Mouse (Mus musculus): ENCODE results near the gene Kcnn4. TPM values are rescaled to one million over a fixed set of nuclear protein-coding genes. Genes with fewer than 3 reads are reported as not detected.
"Not testable (repeated sequence)": the region's sequence is repeated elsewhere in the genome, so short reads cannot be mapped to it uniquely, and the experiment has no call there.

Gene Kcnn4
- polyA plus RNA-seq, 1 experiment from 2014 or later, result 0.09 TPM

GRCm38 (mm10) chr7:24394054-24394453, 24.0 kb downstream of the Kcnn4 start:
- no peak overlapping the region for H3K9ac ChIP-seq (ENCODE audit: low read length)
- no peak for ATAC-seq
- DNase-seq (ENCODE audit: low spot score), result no peak
- H3K27ac ChIP-seq (ENCODE audit: low read depth, low read length), result no peak overlapping the region
- H3K9me3 ChIP-seq (replicated peaks; ENCODE audit: control insufficient read depth, low read length), result no peaks in the 10 kb centered on the region
- H3K4me2 ChIP-seq (ENCODE audit: low read length), result no peak overlapping the region
- 85% methylated on average over 3 of the region's 3 CpGs for WGBS
- no peaks in the 10 kb centered on the region for H3K27me3 ChIP-seq (replicated peaks; ENCODE audit: control insufficient read depth, insufficient read depth, low read length)
- no peaks in the 10 kb centered on the region for H3K36me3 ChIP-seq (ENCODE audit: control insufficient read depth, insufficient read depth, low read length)
- no peaks in the 10 kb centered on the region for H3K4me1 ChIP-seq (ENCODE audit: control insufficient read depth, insufficient read depth, low read length)
- no peak overlapping the region for H3K4me3 ChIP-seq (ENCODE audit: low read depth, low read length)

GRCm38 (mm10) chr7:24394475-24395161, 24.6 kb downstream of the Kcnn4 start:
- Histone ChIP-seq H3K27ac (ENCODE audit: low read depth, low read length) (no peak overlapping the region), H3K4me2 (ENCODE audit: low read length) (no peak overlapping the region), H3K27me3 (replicated peaks; ENCODE audit: control insufficient read depth, insufficient read depth, low read length) (no peaks in the 10 kb centered on the region), H3K36me3 (ENCODE audit: control insufficient read depth, insufficient read depth, low read length) (no peaks in the 10 kb centered on the region), H3K9me3 (replicated peaks; ENCODE audit: control insufficient read depth, low read length) (no peaks in the 10 kb centered on the region), H3K9ac (ENCODE audit: low read length) (no peak overlapping the region), H3K4me1 (ENCODE audit: control insufficient read depth, insufficient read depth, low read length) (no peaks in the 10 kb centered on the region), H3K4me3 (ENCODE audit: low read depth, low read length) (no peak overlapping the region)
- WGBS, result 86% methylated on average over 15 of the region's 15 CpGs
- ATAC-seq (no peak), DNase-seq (ENCODE audit: low spot score) (no peak)

GRCm38 (mm10) chr7:24396832-24397231, 26.8 kb downstream of the Kcnn4 start:
- Histone ChIP-seq H3K4me1 (ENCODE audit: control insufficient read depth, insufficient read depth, low read length) (peaks cover 3% of the 10 kb centered on the region; the same call in 1 of the 2 replicates), H3K9ac (ENCODE audit: low read length) (0 out of 2 replicates have a peak overlapping the region, but pooled peaks have one; percentile 17), H3K36me3 (ENCODE audit: control insufficient read depth, insufficient read depth, low read length) (no peaks in the 10 kb centered on the region), H3K9me3 (replicated peaks; ENCODE audit: control insufficient read depth, low read length) (no peaks in the 10 kb centered on the region), H3K27me3 (replicated peaks; ENCODE audit: control insufficient read depth, insufficient read depth, low read length) (no peaks in the 10 kb centered on the region), H3K4me2 (ENCODE audit: low read length) (no peak overlapping the region), H3K4me3 (ENCODE audit: low read depth, low read length) (no peak overlapping the region), H3K27ac (ENCODE audit: low read depth, low read length) (no peak overlapping the region)
- 84% methylated on average over 11 of the region's 11 CpGs for WGBS
- ATAC-seq (no peak), DNase-seq (ENCODE audit: low spot score) (no peak)

GRCm38 (mm10) chr7:24398364-24398913, 28.4 kb downstream of the Kcnn4 start:
- 98% methylated on average over 8 of the region's 8 CpGs for WGBS
- Histone ChIP-seq H3K9ac (ENCODE audit: low read length) (no peak overlapping the region), H3K4me1 (ENCODE audit: control insufficient read depth, insufficient read depth, low read length) (peaks cover 3% of the 10 kb centered on the region; the same call in 1 of the 2 replicates), H3K4me3 (ENCODE audit: low read depth, low read length) (no peak overlapping the region), H3K27me3 (replicated peaks; ENCODE audit: control insufficient read depth, insufficient read depth, low read length) (no peaks in the 10 kb centered on the region), H3K9me3 (replicated peaks; ENCODE audit: control insufficient read depth, low read length) (no peaks in the 10 kb centered on the region), H3K27ac (ENCODE audit: low read depth, low read length) (no peak overlapping the region), H3K36me3 (ENCODE audit: control insufficient read depth, insufficient read depth, low read length) (peaks cover 8% of the 10 kb centered on the region; the same call in 1 of the 2 replicates), H3K4me2 (ENCODE audit: low read length) (no peak overlapping the region)
- ATAC-seq (no peak), DNase-seq (ENCODE audit: low spot score) (no peak)

- DNase-seq (ENCODE audit: low spot score) (peak; percentile 100), ATAC-seq (peak; percentile 98)
- H3K9me3 ChIP-seq (replicated peaks; ENCODE audit: control insufficient read depth, low read length), result no peaks in the 10 kb centered on the region
- 3% methylated on average over 66 of the region's 66 CpGs for WGBS
- H3K9ac ChIP-seq (ENCODE audit: low read length), result peak within 1 kb of the TSS; percentile 73
- no peaks in the 10 kb centered on the region for H3K27me3 ChIP-seq (replicated peaks; ENCODE audit: control insufficient read depth, insufficient read depth, low read length)
- H3K4me3 ChIP-seq (ENCODE audit: low read depth, low read length), result peak within 1 kb of the TSS; percentile 50
- peaks cover 3% of the 10 kb centered on the region; the same call in 1 of the 2 replicates for H3K4me1 ChIP-seq (ENCODE audit: control insufficient read depth, insufficient read depth, low read length)
- peak within 1 kb of the TSS; percentile 95 for H3K27ac ChIP-seq (ENCODE audit: low read depth, low read length)
- H3K4me2 ChIP-seq (ENCODE audit: low read length), result peak within 1 kb of the TSS; percentile 52
- H3K36me3 ChIP-seq (ENCODE audit: control insufficient read depth, insufficient read depth, low read length), result peaks cover 15% of the 10 kb centered on the region
Measured at GRCm38 (mm10) chr7:24399256-24400081, 29.4 kb downstream of the Kcnn4 start, which contains the start of gene Smg9. Gene Smg9 (plus strand): TSS chr7:24399619.

GRCm38 (mm10) chr7:24400082-24400452, 30.0 kb downstream of the Kcnn4 start:
- ATAC-seq, result no peak
- 20% methylated on average over 3 of the region's 3 CpGs for WGBS
- H3K4me2 ChIP-seq (ENCODE audit: low read length), result peak overlapping the region; percentile 52
- H3K27me3 ChIP-seq (replicated peaks; ENCODE audit: control insufficient read depth, insufficient read depth, low read length), result no peaks in the 10 kb centered on the region
- H3K4me3 ChIP-seq (ENCODE audit: low read depth, low read length), result peak overlapping the region; percentile 50
- peaks cover 21% of the 10 kb centered on the region for H3K36me3 ChIP-seq (ENCODE audit: control insufficient read depth, insufficient read depth, low read length)
- H3K9ac ChIP-seq (ENCODE audit: low read length), result peak overlapping the region; percentile 73
- H3K4me1 ChIP-seq (ENCODE audit: control insufficient read depth, insufficient read depth, low read length), result peaks cover 3% of the 10 kb centered on the region; the same call in 1 of the 2 replicates
- no peak for DNase-seq (ENCODE audit: low spot score)
- peak overlapping the region; percentile 95 for H3K27ac ChIP-seq (ENCODE audit: low read depth, low read length)
- H3K9me3 ChIP-seq (replicated peaks; ENCODE audit: control insufficient read depth, low read length), result no peaks in the 10 kb centered on the region

GRCm38 (mm10) chr7:24400489-24400888, 30.4 kb downstream of the Kcnn4 start:
- H3K27ac ChIP-seq (ENCODE audit: low read depth, low read length); H3K9ac ChIP-seq (ENCODE audit: low read length); H3K9me3 ChIP-seq (replicated peaks; ENCODE audit: control insufficient read depth, low read length); DNase-seq (ENCODE audit: low spot score); H3K4me1 ChIP-seq (ENCODE audit: control insufficient read depth, insufficient read depth, low read length); H3K27me3 ChIP-seq (replicated peaks; ENCODE audit: control insufficient read depth, insufficient read depth, low read length); ATAC-seq: not testable (repeated sequence)
- 98% methylated on average over 4 of the region's 4 CpGs for WGBS
- Histone ChIP-seq H3K4me3 (ENCODE audit: low read depth, low read length) (peak overlapping the region; percentile 50; the same call in 1 of the 2 replicates), H3K36me3 (ENCODE audit: control insufficient read depth, insufficient read depth, low read length) (peaks cover 25% of the 10 kb centered on the region), H3K4me2 (ENCODE audit: low read length) (peak overlapping the region; percentile 52)

GRCm38 (mm10) chr7:24402851-24403250, 32.8 kb downstream of the Kcnn4 start:
- DNase-seq (ENCODE audit: low spot score), result no peak

More at GRCm38 (mm10) chr7:24402851-24403250, 32.8 kb downstream of the Kcnn4 start:
- Histone ChIP-seq H3K9me3 (replicated peaks; ENCODE audit: control insufficient read depth, low read length) (no peaks in the 10 kb centered on the region), H3K36me3 (ENCODE audit: control insufficient read depth, insufficient read depth, low read length) (peaks cover 39% of the 10 kb centered on the region), H3K4me2 (ENCODE audit: low read length) (no peak overlapping the region), H3K27me3 (replicated peaks; ENCODE audit: control insufficient read depth, insufficient read depth, low read length) (no peaks in the 10 kb centered on the region), H3K4me1 (ENCODE audit: control insufficient read depth, insufficient read depth, low read length) (peaks cover 3% of the 10 kb centered on the region; the same call in 1 of the 2 replicates), H3K27ac (ENCODE audit: low read depth, low read length) (no peak overlapping the region), H3K4me3 (ENCODE audit: low read depth, low read length) (no peak overlapping the region), H3K9ac (ENCODE audit: low read length) (no peak overlapping the region)
- 98% methylated on average over 9 of the region's 9 CpGs for WGBS
- ATAC-seq, result no peak
